Mouse (Mus musculus) spleen, adult 2 months (tissue): ENCODE data around the gene 9530077C05Rik. TPM values are rescaled to one million over a fixed set of nuclear protein-coding genes. Genes with fewer than 3 reads are reported as not detected.

Source experiments
- DNase-seq, 2 experiments: peaks; one replicate each; pipeline versions ENCODE4 v3.0.0 to v3.0.0-alpha.2; 2012 to 2021; ENCODE audit warnings: low spot score in 2 of 2, low read depth in 1 of 2
- H3K27ac ChIP-seq: fragments of 200-500 bp; 2 replicates; pipeline ENCODE4 v1.5.1; 2012; ENCODE audit warnings: low read length, inconsistent platforms; ENCODE audit not compliant: insufficient read depth
- H3K27me3 ChIP-seq: fragments of 200-500 bp; 2 replicates; pipeline ENCODE4 v1.6.1; 2012; ENCODE audit warnings: mild to moderate bottlenecking, moderate library complexity, low read length, inconsistent platforms; ENCODE audit not compliant: control insufficient read depth, insufficient read depth
- H3K36me3 ChIP-seq: fragments of 200-500 bp; 2 replicates; pipeline ENCODE4 v1.6.1; 2012; ENCODE audit warnings: mild to moderate bottlenecking, low read length, inconsistent platforms; ENCODE audit not compliant: control insufficient read depth, insufficient read depth
- H3K4me1 ChIP-seq: fragments of 200-500 bp; 2 replicates; pipeline ENCODE4 v1.6.1; 2011; ENCODE audit warnings: inconsistent platforms; ENCODE audit not compliant: control insufficient read depth, insufficient read depth, insufficient read length
- H3K4me3 ChIP-seq: fragments of 200-500 bp; 2 replicates; pipeline ENCODE4 v1.5.1; 2011; ENCODE audit warnings: mild to moderate bottlenecking, inconsistent platforms; ENCODE audit not compliant: insufficient read depth, insufficient read length; ENCODE audit errors: extremely low read depth
- CTCF ChIP-seq: fragments of 200-500 bp; IDR thresholded peaks from 2 replicates; pipeline ENCODE4 v1.5.1; 2011; ENCODE audit warnings: mild to moderate bottlenecking, inconsistent platforms; ENCODE audit not compliant: insufficient read depth, insufficient read length, insufficient replicate concordance; ENCODE audit errors: extremely low read depth
- POLR2A ChIP-seq: fragments of 200-500 bp; IDR thresholded peaks from 2 replicates; pipeline ENCODE4 v1.6.1; 2011; ENCODE audit warnings: low read depth, low read length, inconsistent platforms
- WGBS: fragments of 180-500 bp; shearing (Covaris S2); methylation state at CpG from one replicate; pipeline ENCODE4 v1.1.7; 2018; 5-methylcytosine and 5-hydroxymethylcytosine counted together
- polyA plus RNA-seq: library from polyadenylated mRNA; depleted of rRNA; stranded (reverse); fragments of >200 nt; gene quantifications from 2 replicates; pipeline ENCODE4 v1.2.3, GENCODE M21; 2012; rRNA removed

9530077C05Rik gene
- polyA plus RNA-seq, 1 experiment, result 0.36 TPM

GRCm38 (mm10) chr9:22484562-22485308 lies 73.4 kb downstream of the 9530077C05Rik start:
- Histone ChIP-seq H3K27me3 (no peaks in the 10 kb centered on the region), H3K4me3 (no peak overlapping the region), H3K36me3 (no peaks in the 10 kb centered on the region), H3K27ac (no peak overlapping the region), H3K4me1 (no peaks in the 10 kb centered on the region)
- 84% methylated on average over 12 of the region's 12 CpGs for WGBS
- no peak for DNase-seq
- no peak for TF ChIP-seq CTCF
- TF ChIP-seq POLR2A, result no peak

DNA sequence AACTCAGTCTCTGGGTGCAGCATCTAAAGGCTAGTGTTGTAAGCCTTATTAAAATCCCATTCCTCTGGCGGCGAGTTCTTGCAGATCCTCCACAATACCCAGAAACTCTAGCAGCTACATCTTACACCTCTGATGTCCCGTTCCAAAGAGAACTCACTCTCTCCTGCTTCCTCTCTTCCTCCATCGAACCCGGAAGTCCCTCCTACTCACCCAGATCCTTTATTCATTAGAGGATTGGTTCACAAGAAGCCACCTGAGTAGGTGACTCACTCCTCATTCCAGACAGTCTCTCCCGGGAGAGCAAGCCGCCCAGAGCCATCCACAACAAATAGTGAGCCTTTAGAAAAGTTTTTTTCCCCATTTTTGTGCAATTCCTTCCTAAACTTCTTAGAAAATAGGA lies 74.9 kb downstream of the 9530077C05Rik start:
- H3K27me3 ChIP-seq, result no peaks in the 10 kb centered on the region
- no peak overlapping the region for H3K4me3 ChIP-seq
- no peak for DNase-seq
- H3K36me3 ChIP-seq, result no peaks in the 10 kb centered on the region
- WGBS, result 90% methylated on average over 7 of the region's 7 CpGs
- no peak overlapping the region for H3K27ac ChIP-seq
- TF ChIP-seq POLR2A, result no peak
- no peak for TF ChIP-seq CTCF
- no peaks in the 10 kb centered on the region for H3K4me1 ChIP-seq

DNA sequence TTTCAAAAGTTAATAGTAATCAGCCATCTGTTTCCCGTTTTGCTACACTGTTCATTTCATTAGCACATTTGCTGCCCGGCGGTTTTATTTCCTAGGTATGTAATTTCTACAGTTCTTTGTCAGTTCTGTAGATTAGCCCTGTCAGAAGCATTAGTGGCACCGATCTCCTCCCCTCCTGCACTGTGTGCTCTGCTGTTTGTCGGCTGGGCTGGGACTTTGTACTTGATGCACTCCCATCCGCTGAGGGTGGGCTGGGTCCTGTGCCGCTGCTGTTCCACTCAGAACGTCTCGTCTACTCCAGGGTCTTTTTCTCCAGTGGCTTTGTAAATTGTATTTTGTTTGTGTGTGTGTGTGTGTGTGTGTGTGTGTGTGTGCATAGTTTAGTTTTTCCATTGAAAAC lies 77.7 kb downstream of the 9530077C05Rik start:
- Histone ChIP-seq H3K4me3 (no peak overlapping the region), H3K4me1 (no peaks in the 10 kb centered on the region)
- no peak for TF ChIP-seq POLR2A
- no peak for TF ChIP-seq CTCF

More for the DNA sequence above, 77.7 kb downstream of the 9530077C05Rik start:
- no peak for DNase-seq
- Histone ChIP-seq H3K27me3 (no peaks in the 10 kb centered on the region), H3K27ac (no peak overlapping the region), H3K36me3 (no peaks in the 10 kb centered on the region)
- 91% methylated on average over 9 of the region's 9 CpGs for WGBS

Other genes with a start within 250 kb of the 9530077C05Rik start
- gene Zfp872, start 223.4 kb upstream of the 9530077C05Rik start, polyA plus RNA-seq, result not detected in 2 replicates
- gene Zfp809, start 185.8 kb upstream of the 9530077C05Rik start, polyA plus RNA-seq, result 13.8 and 15.1 TPM in 2 replicates
- gene Zfp599, start 151.6 kb upstream of the 9530077C05Rik start, polyA plus RNA-seq, result 0.13 and 0.15 TPM in 2 replicates
- gene Zfp810, start 103.9 kb upstream of the 9530077C05Rik start, polyA plus RNA-seq, result 3.7 and 4.0 TPM in 2 replicates
- 1.3 and 1.7 TPM in 2 replicates for gene Anln, start 22.3 kb upstream of the 9530077C05Rik start, polyA plus RNA-seq
- not detected in 2 replicates for gene Gm17545, start 42.8 kb downstream of the 9530077C05Rik start, polyA plus RNA-seq
- 64.8 and 122 TPM in 2 replicates for gene Rp9, start 58.2 kb downstream of the 9530077C05Rik start, polyA plus RNA-seq
- 11.5 and 13.7 TPM in 2 replicates for gene Bbs9, start 64.2 kb downstream of the 9530077C05Rik start, polyA plus RNA-seq